Comparison of ENCODE assay signal across 16 mouse cellular contexts in the genomic region with DNA sequence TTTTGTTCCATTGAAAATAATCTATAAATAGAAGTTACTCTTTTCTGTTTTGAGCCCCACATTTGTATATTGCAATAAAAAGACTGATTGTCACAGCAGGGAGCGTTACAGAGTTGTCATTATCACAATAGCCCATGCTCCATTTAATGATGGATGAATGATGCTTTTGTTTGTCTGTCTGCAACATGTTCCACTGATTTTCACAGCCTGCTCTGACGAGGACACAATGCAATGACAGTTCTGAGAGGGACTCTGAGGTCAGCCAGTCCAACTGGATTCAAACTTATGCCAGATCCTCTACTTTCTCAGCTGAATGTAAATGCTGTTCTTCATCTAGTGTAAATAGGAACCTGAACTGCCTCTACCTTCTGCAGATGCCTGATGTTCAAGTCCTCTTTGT.
DNase-seq lines count a peak whose midpoint lies in the region; ATAC-seq lines count a peak whose summit lies in the region.
"Had no signal": no experiment of that assay in that cellular context is flagged by ENCODE, and none has a peak within 500 bp of the region (broad histone marks: within the 10 kb centered on the region; RNA-seq: fewer than 3 reads in every experiment).

No protein-coding gene starts in this region.

- H3K27me3 ChIP-seq in midbrain, embryonic 10.5 days (ENCODE audit: low read depth, poor library complexity, severe bottlenecking), result no peaks in the 10 kb centered on the region
- no peaks in the 10 kb centered on the region for H3K27me3 ChIP-seq in midbrain, embryonic 16.5 days (ENCODE audit: control insufficient read depth, insufficient read depth, low read depth, low read length)
- no peaks in the 10 kb centered on the region for H3K27me3 ChIP-seq in midbrain, embryonic 11.5 days (ENCODE audit: control insufficient read depth, insufficient read depth, low read length)
- H3K27me3 ChIP-seq: embryonic facial prominence, embryonic 15.5 days; megakaryocyte, embryonic 14.5 days had no signal

- H3K27ac ChIP-seq in midbrain, embryonic 10.5 days (replicated peaks), result peak overlapping the region; percentile 65; the same call in 1 of the 2 replicates
- H3K27ac ChIP-seq in midbrain, embryonic 16.5 days (ENCODE audit: low read length), result no peak overlapping the region
- peak overlapping the region; percentile 48; the same call in 1 of the 2 replicates for H3K27ac ChIP-seq in midbrain, embryonic 11.5 days (ENCODE audit: low read depth, low read length)
- H3K27ac ChIP-seq: embryonic facial prominence, embryonic 15.5 days had no signal

- H3K4me2 ChIP-seq in midbrain, embryonic 16.5 days (ENCODE audit: low read length), result no peak overlapping the region
- no peak overlapping the region for H3K4me2 ChIP-seq in midbrain, embryonic 11.5 days
- H3K4me2 ChIP-seq: embryonic facial prominence, embryonic 15.5 days had no signal

- no peaks in the 10 kb centered on the region for H3K36me3 ChIP-seq in midbrain, embryonic 10.5 days
- H3K36me3 ChIP-seq in midbrain, embryonic 16.5 days (ENCODE audit: control insufficient read depth, insufficient read depth, low read length), result no peaks in the 10 kb centered on the region
- H3K36me3 ChIP-seq in midbrain, embryonic 11.5 days (ENCODE audit: control insufficient read depth, insufficient read depth, low read length), result no peaks in the 10 kb centered on the region
- H3K36me3 ChIP-seq: embryonic facial prominence, embryonic 15.5 days; G1E had no signal

- no peak for ATAC-seq in midbrain, embryonic 16.5 days
- ATAC-seq in midbrain, embryonic 11.5 days (ENCODE audit: low FRiP score), result peak; percentile 82
- no peak for ATAC-seq in activated CD4-positive, CD25-positive, alpha-beta regulatory T cell, adult 4 months
- ATAC-seq: intestine, postnatal 0 days had no signal

- H3K9me3 ChIP-seq in midbrain, embryonic 10.5 days (replicated peaks), result peaks cover 3% of the 10 kb centered on the region; the same call in 1 of the 2 replicates
- no peaks in the 10 kb centered on the region for H3K9me3 ChIP-seq in midbrain, embryonic 16.5 days (replicated peaks; ENCODE audit: control insufficient read depth, low read length, poor library complexity, severe bottlenecking)
- no peaks in the 10 kb centered on the region for H3K9me3 ChIP-seq in midbrain, embryonic 11.5 days (ENCODE audit: control insufficient read depth, low read length)
- H3K9me3 ChIP-seq: embryonic facial prominence, embryonic 15.5 days; G1E; megakaryocyte, embryonic 14.5 days had no signal

- no peak overlapping the region for H3K9ac ChIP-seq in midbrain, embryonic 16.5 days (ENCODE audit: low read depth, low read length)
- H3K9ac ChIP-seq in midbrain, embryonic 11.5 days (ENCODE audit: low read length), result no peak overlapping the region
- H3K9ac ChIP-seq: embryonic facial prominence, embryonic 15.5 days had no signal

- peak; percentile 42 for DNase-seq in midbrain, embryonic 10.5 days (ENCODE audit: low spot score)
- DNase-seq in embryo, embryonic 9.5 days (ENCODE audit: extremely low spot score), result peak; percentile 25
- DNase-seq in midbrain, embryonic 11.5 days (ENCODE audit: low spot score, missing footprints), result peak; percentile 89
- peak; percentile 33 for DNase-seq in telencephalon, adult 2 months (ENCODE audit: low read depth, low spot score)
- no peak for DNase-seq in thymus, postnatal 4 days
- DNase-seq: adrenal gland, postnatal 25 days; cerebellum, postnatal 14 days; gastrocnemius, postnatal 25 days; heart, postnatal 14 days; kidney, postnatal 10 days had no signal

- peaks cover 12% of the 10 kb centered on the region for H3K4me1 ChIP-seq in midbrain, embryonic 10.5 days
- no peaks in the 10 kb centered on the region for H3K4me1 ChIP-seq in midbrain, embryonic 16.5 days (ENCODE audit: control insufficient read depth, insufficient read depth, low read length)
- H3K4me1 ChIP-seq in midbrain, embryonic 11.5 days (ENCODE audit: control insufficient read depth, insufficient read depth, low read length), result peaks cover 4% of the 10 kb centered on the region; the same call in 1 of the 2 replicates
- H3K4me1 ChIP-seq: embryonic facial prominence, embryonic 15.5 days; megakaryocyte, embryonic 14.5 days had no signal

- 23% methylated on average over 2 of the region's 2 CpGs for WGBS in midbrain, embryonic 10.5 days
- 13% methylated on average over 2 of the region's 2 CpGs for WGBS in midbrain, embryonic 16.5 days
- 21% methylated on average over 2 of the region's 2 CpGs for WGBS in midbrain, embryonic 11.5 days

- no peak overlapping the region for H3K4me3 ChIP-seq in midbrain, embryonic 10.5 days
- no peak overlapping the region for H3K4me3 ChIP-seq in midbrain, embryonic 16.5 days (ENCODE audit: low read depth, low read length)
- no peak overlapping the region for H3K4me3 ChIP-seq in midbrain, embryonic 11.5 days (ENCODE audit: low read depth, low read length)
- H3K4me3 ChIP-seq: embryonic facial prominence, embryonic 15.5 days; megakaryocyte, embryonic 14.5 days had no signal
